Mouse (Mus musculus) embryo, embryonic 9.5 days (tissue): ENCODE measurements at regions not wholly inside any gene's neighbourhood (a gene's known extent, or its start where the extent isn't known, plus 50 kb on each side); places are given as distances from the start of the nearest gene placed in this dataset.

Experiments
- DNase-seq: peaks from one replicate; pipeline ENCODE4 v3.0.0-alpha.2; 2017; ENCODE audit errors: extremely low spot score

GRCm38 (mm10) chr13:16668652-16669051 lies 657.0 kb downstream of the Inhba start:
- DNase-seq: no peak

GRCm38 (mm10) chr13:16669281-16669680 lies 657.6 kb downstream of the Inhba start:
- no peak for DNase-seq

GRCm38 (mm10) chr13:16670047-16670733 lies 658.5 kb downstream of the Inhba start:
- no peak for DNase-seq

- no peak for DNase-seq
These were observed 659.1 kb downstream of the Inhba start for GRCm38 (mm10) chr13:16670736-16671135.

- DNase-seq: no peak
These were observed 665.2 kb downstream of the Inhba start for GRCm38 (mm10) chr13:16676873-16677272.

GRCm38 (mm10) chr13:16678246-16679024 lies 666.8 kb downstream of the Inhba start:
- no peak for DNase-seq

- no peak for DNase-seq
These were observed 682.5 kb downstream of the Inhba start for GRCm38 (mm10) chr13:16694201-16694600.

GRCm38 (mm10) chr13:16700934-16701333 lies 689.3 kb downstream of the Inhba start:
- no peak for DNase-seq

GRCm38 (mm10) chr13:16702138-16702537 lies 690.5 kb downstream of the Inhba start:
- DNase-seq: no peak

- DNase-seq: no peak
These were observed 693.8 kb downstream of the Inhba start for GRCm38 (mm10) chr13:16705217-16706104.

- no peak for DNase-seq
These were observed 694.4 kb downstream of the Inhba start for GRCm38 (mm10) chr13:16706105-16706442.

- DNase-seq: no peak
These were observed 703.8 kb downstream of the Inhba start for GRCm38 (mm10) chr13:16715296-16715960.

GRCm38 (mm10) chr13:16716340-16716739 lies 704.7 kb downstream of the Inhba start:
- DNase-seq: no peak

- DNase-seq: no peak
These were observed 705.4 kb downstream of the Inhba start for GRCm38 (mm10) chr13:16716796-16717749.

GRCm38 (mm10) chr13:16720090-16720489 lies 708.4 kb downstream of the Inhba start:
- DNase-seq: no peak

- no peak for DNase-seq
These were observed 713.7 kb downstream of the Inhba start for GRCm38 (mm10) chr13:16725350-16725749.

- no peak for DNase-seq
These were observed 726.7 kb downstream of the Inhba start for GRCm38 (mm10) chr13:16738313-16738712.

GRCm38 (mm10) chr13:16739563-16739962 lies 727.9 kb downstream of the Inhba start:
- DNase-seq: no peak

- no peak for DNase-seq
These were observed 732.6 kb downstream of the Inhba start for GRCm38 (mm10) chr13:16744237-16744636.

- no peak for DNase-seq
These were observed 734.0 kb downstream of the Inhba start for GRCm38 (mm10) chr13:16745644-16746043.

GRCm38 (mm10) chr13:16746451-16746850 lies 734.8 kb downstream of the Inhba start:
- DNase-seq: no peak
